Mouse (Mus musculus): ENCODE measurements around the gene Pkmyt1. TPM values are rescaled to one million over a fixed set of nuclear protein-coding genes. Genes with fewer than 3 reads are reported as not detected.

Pkmyt1 gene
- polyA plus RNA-seq, 1 experiment from 2014 or later: 32.4 TPM

Other genes with a start within 250 kb of the Pkmyt1 start
- gene Vmn2r117, start 246.6 kb upstream of the Pkmyt1 start, polyA plus RNA-seq (2016; fragmentation: Nextera tagmentation; extraction: Ambion mirVana): not detected in 2 replicates
- gene Zfp213, start 162.1 kb upstream of the Pkmyt1 start, polyA plus RNA-seq (2016; fragmentation: Nextera tagmentation; extraction: Ambion mirVana): 14.1 and 16.9 TPM in 2 replicates
- gene Zfp13, start 126.8 kb upstream of the Pkmyt1 start, polyA plus RNA-seq (2016; fragmentation: Nextera tagmentation; extraction: Ambion mirVana): 9.1 and 10.7 TPM in 2 replicates
- gene Zscan10, start 125.5 kb upstream of the Pkmyt1 start, polyA plus RNA-seq (2016; fragmentation: Nextera tagmentation; extraction: Ambion mirVana): not detected in 2 replicates
- gene Mmp25, start 81.1 kb upstream of the Pkmyt1 start, polyA plus RNA-seq (2016; fragmentation: Nextera tagmentation; extraction: Ambion mirVana): 0.42 and 0.75 TPM in 2 replicates
- 0.36 TPM in 1 of 2 replicates, not detected in the other for gene Bicdl2, start 65.8 kb upstream of the Pkmyt1 start, polyA plus RNA-seq (2016; fragmentation: Nextera tagmentation; extraction: Ambion mirVana)
- gene Hcfc1r1, start 52.7 kb upstream of the Pkmyt1 start, polyA plus RNA-seq (2016; fragmentation: Nextera tagmentation; extraction: Ambion mirVana): 334 and 337 TPM in 2 replicates
- gene Thoc6, start 52.5 kb upstream of the Pkmyt1 start, polyA plus RNA-seq (2016; fragmentation: Nextera tagmentation; extraction: Ambion mirVana): 35.8 and 39.1 TPM in 2 replicates
- 117 and 119 TPM in 2 replicates for gene Tnfrsf12a, start 48.9 kb upstream of the Pkmyt1 start, polyA plus RNA-seq (2016; fragmentation: Nextera tagmentation; extraction: Ambion mirVana)
- gene Cldn6, start 47.1 kb upstream of the Pkmyt1 start, polyA plus RNA-seq (2016; fragmentation: Nextera tagmentation; extraction: Ambion mirVana): 2.2 and 3.1 TPM in 2 replicates
- gene Cldn9, start 42.3 kb upstream of the Pkmyt1 start, polyA plus RNA-seq (2016; fragmentation: Nextera tagmentation; extraction: Ambion mirVana): not detected in 2 replicates
- gene 1520401A03Rik, start 3.6 kb upstream of the Pkmyt1 start, polyA plus RNA-seq (2016; fragmentation: Nextera tagmentation; extraction: Ambion mirVana): 0.18 TPM in 1 of 2 replicates, not detected in the other
- 10.3 and 11.2 TPM in 2 replicates for gene Paqr4, start 14.5 kb downstream of the Pkmyt1 start, polyA plus RNA-seq (2016; fragmentation: Nextera tagmentation; extraction: Ambion mirVana)
- gene Kremen2, start 19.5 kb downstream of the Pkmyt1 start, polyA plus RNA-seq (2016; fragmentation: Nextera tagmentation; extraction: Ambion mirVana): 0.17 and 0.33 TPM in 2 replicates
- gene Flywch1, start 45.3 kb downstream of the Pkmyt1 start, polyA plus RNA-seq (2016; fragmentation: Nextera tagmentation; extraction: Ambion mirVana): 64.1 and 67.5 TPM in 2 replicates
- gene Flywch2, start 59.7 kb downstream of the Pkmyt1 start, polyA plus RNA-seq (2016; fragmentation: Nextera tagmentation; extraction: Ambion mirVana): 6.9 and 7.3 TPM in 2 replicates
- gene Srrm2, start 64.2 kb downstream of the Pkmyt1 start, polyA plus RNA-seq (2016; fragmentation: Nextera tagmentation; extraction: Ambion mirVana): 399 TPM in 2 replicates
- 878 and 903 TPM in 2 replicates for gene Elob, start 102.8 kb downstream of the Pkmyt1 start, polyA plus RNA-seq (2016; fragmentation: Nextera tagmentation; extraction: Ambion mirVana)
- not detected in 2 replicates for gene Prss33, start 109.7 kb downstream of the Pkmyt1 start, polyA plus RNA-seq (2016; fragmentation: Nextera tagmentation; extraction: Ambion mirVana)
- gene Prss32, start 117.5 kb downstream of the Pkmyt1 start, polyA plus RNA-seq (2016; fragmentation: Nextera tagmentation; extraction: Ambion mirVana): not detected in 2 replicates
- gene Prss41, start 117.8 kb downstream of the Pkmyt1 start, polyA plus RNA-seq (2016; fragmentation: Nextera tagmentation; extraction: Ambion mirVana): 0.36 TPM in 1 of 2 replicates, not detected in the other
- gene Prss21, start 141.7 kb downstream of the Pkmyt1 start, polyA plus RNA-seq (2016; fragmentation: Nextera tagmentation; extraction: Ambion mirVana): not detected in 2 replicates
- gene Dcpp1, start 154.5 kb downstream of the Pkmyt1 start, polyA plus RNA-seq (2016; fragmentation: Nextera tagmentation; extraction: Ambion mirVana): not detected in 2 replicates
- gene Dcpp2, start 154.5 kb downstream of the Pkmyt1 start, polyA plus RNA-seq (2016; fragmentation: Nextera tagmentation; extraction: Ambion mirVana): not detected in 2 replicates
- not detected in 2 replicates for gene Dcpp3, start 191.1 kb downstream of the Pkmyt1 start, polyA plus RNA-seq (2016; fragmentation: Nextera tagmentation; extraction: Ambion mirVana)
- not detected in 2 replicates for gene Sbp, start 215.3 kb downstream of the Pkmyt1 start, polyA plus RNA-seq (2016; fragmentation: Nextera tagmentation; extraction: Ambion mirVana)
- not detected in 2 replicates for gene Sbpl, start 228.9 kb downstream of the Pkmyt1 start, polyA plus RNA-seq (2016; fragmentation: Nextera tagmentation; extraction: Ambion mirVana)